Mouse (Mus musculus) kidney, postnatal 0 days (tissue): ENCODE measurements around the gene Clec2h. TPM values are rescaled to one million over a fixed set of nuclear protein-coding genes. Genes with fewer than 3 reads are reported as not detected.

ENCODE experiments used
- ATAC-seq: fragments of 200-750 bp; cut with Nextera tagmentation; replicated peaks from 2 replicates; pipeline ENCODE4 v1.8.0; 2017; ENCODE audit warnings: low read depth, moderate number of reproducible peaks, moderate TSS enrichment, moderate library complexity; ENCODE audit not compliant: low FRiP score
- DNase-seq: peaks from one replicate; pipeline ENCODE4 v3.0.0-alpha.2; 2016; ENCODE audit warnings: low spot score
- H3K27ac ChIP-seq: fragments of 300-500 bp; sonication (generic); 2 replicates; pipeline ENCODE4 v1.5.1; 2014; ENCODE audit warnings: mild to moderate bottlenecking
- H3K27me3 ChIP-seq: fragments of 300-500 bp; sonication (generic); 2 replicates; pipeline ENCODE4 v1.6.1; 2014; ENCODE audit warnings: low read length, mixed read lengths; ENCODE audit not compliant: insufficient read depth
- H3K36me3 ChIP-seq: fragments of 300-500 bp; sonication (generic); 2 replicates; pipeline ENCODE4 v1.6.1; 2014; ENCODE audit warnings: low read length, mixed read lengths; ENCODE audit not compliant: insufficient read depth
- H3K4me1 ChIP-seq: fragments of 300-500 bp; sonication (generic); replicated peaks from 2 replicates; pipeline ENCODE4 v1.6.1; 2014; ENCODE audit warnings: antibody characterized with exemption, low read length, mixed read lengths; ENCODE audit not compliant: insufficient read depth
- H3K4me2 ChIP-seq: fragments of 300-500 bp; sonication (generic); 2 replicates; pipeline ENCODE4 v1.6.1; 2014; ENCODE audit warnings: mild to moderate bottlenecking, low read length, moderate library complexity, mixed read lengths
- H3K4me3 ChIP-seq: fragments of 300-500 bp; sonication (generic); replicated peaks from 2 replicates; pipeline ENCODE4 v1.5.1; 2014; ENCODE audit warnings: low read depth, low read length
- H3K9ac ChIP-seq: fragments of 300-500 bp; sonication (generic); 2 replicates; pipeline ENCODE4 v1.6.1; 2014; ENCODE audit warnings: low read depth, low read length
- H3K9me3 ChIP-seq: fragments of 300-500 bp; sonication (generic); replicated peaks from 2 replicates; pipeline ENCODE4 v1.6.1; 2016; ENCODE audit warnings: low read length, inconsistent platforms, mixed read lengths
- CTCF ChIP-seq: IDR thresholded peaks from 2 replicates; pipeline ENCODE4 v1.5.1; 2016; ENCODE audit warnings: antibody characterized with exemption, low read depth, mild to moderate bottlenecking, moderate library complexity
- WGBS: fragments of 180-500 bp; shearing (Covaris S2); extraction: QIAGEN DNeasy Blood & Tissue Kit; methylation state at CpG from one replicate; pipeline ENCODE4 v1.1.7; 2014; 5-methylcytosine and 5-hydroxymethylcytosine counted together
- polyA plus RNA-seq: library from polyadenylated mRNA; unstranded; fragments of >200 nt; fragmentation: Nextera tagmentation; extraction: Ambion mirVana; gene quantifications from 2 replicates; pipeline ENCODE4 v1.2.1, GENCODE M21; 2015

The Clec2h gene
- polyA plus RNA-seq, 1 experiment from 2014 or later = 1.9 TPM

DNA sequence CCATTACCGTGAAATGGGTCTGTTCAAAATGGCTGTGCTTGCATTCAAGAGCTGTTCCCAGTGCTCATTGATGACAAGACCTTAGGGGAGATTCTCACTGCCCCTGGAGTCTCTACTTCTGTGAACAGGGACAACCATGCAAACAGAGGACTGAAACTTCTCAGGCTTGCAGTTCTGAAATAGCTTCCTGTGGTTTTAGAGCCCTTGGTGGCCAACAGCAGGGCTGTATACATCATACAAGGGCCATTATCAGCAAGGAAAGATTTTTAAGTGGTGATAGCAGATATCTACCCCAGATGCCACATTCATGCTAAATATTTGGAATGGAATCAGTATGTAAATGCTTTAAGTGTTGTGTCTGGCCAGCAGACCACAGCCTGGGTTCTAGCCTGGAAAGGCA lies 9.2 kb upstream of the Clec2h start:
- Histone ChIP-seq H3K9ac (no peak overlapping the region), H3K4me2 (no peak overlapping the region), H3K4me3 (no peak overlapping the region), H3K27ac (no peak overlapping the region), H3K27me3 (no peaks in the 10 kb centered on the region), H3K9me3 (no peaks in the 10 kb centered on the region), H3K4me1 (no peaks in the 10 kb centered on the region), H3K36me3 (no peaks in the 10 kb centered on the region)
- no peak for TF ChIP-seq CTCF
- 89% methylated on average over 1 of the region's 1 CpGs for WGBS
- ATAC-seq = no peak
- no peak for DNase-seq

DNA sequence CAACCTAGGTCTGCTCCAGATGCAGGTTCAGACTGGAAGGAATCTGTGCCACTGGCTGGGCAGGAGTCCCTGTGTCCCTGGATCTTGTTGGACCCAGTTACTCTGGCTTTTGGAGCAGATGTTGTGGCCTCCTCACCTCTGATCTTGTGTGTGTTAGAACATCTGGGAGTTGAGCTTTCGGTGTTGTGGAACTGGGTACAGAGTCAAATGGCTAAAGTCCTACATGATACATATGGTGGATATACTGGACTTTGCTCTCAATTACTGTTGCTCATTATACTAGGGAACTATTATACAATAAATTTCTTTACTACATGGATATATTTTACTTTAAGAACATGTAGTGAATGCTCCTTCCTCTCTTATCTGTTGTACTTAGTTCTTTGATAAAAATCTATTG lies 936 bp upstream of the Clec2h start:
- no peaks in the 10 kb centered on the region for H3K4me1 ChIP-seq
- H3K36me3 ChIP-seq = no peaks in the 10 kb centered on the region
- no peak for ATAC-seq
- no peak overlapping the region for H3K4me3 ChIP-seq
- no peaks in the 10 kb centered on the region for H3K9me3 ChIP-seq
- H3K4me2 ChIP-seq = no peak overlapping the region
- no peak for DNase-seq
- TF ChIP-seq CTCF = no peak
- 93% methylated on average over 1 of the region's 1 CpGs for WGBS
- H3K27ac ChIP-seq = no peak overlapping the region
- no peak overlapping the region for H3K9ac ChIP-seq
- H3K27me3 ChIP-seq = no peaks in the 10 kb centered on the region

DNA sequence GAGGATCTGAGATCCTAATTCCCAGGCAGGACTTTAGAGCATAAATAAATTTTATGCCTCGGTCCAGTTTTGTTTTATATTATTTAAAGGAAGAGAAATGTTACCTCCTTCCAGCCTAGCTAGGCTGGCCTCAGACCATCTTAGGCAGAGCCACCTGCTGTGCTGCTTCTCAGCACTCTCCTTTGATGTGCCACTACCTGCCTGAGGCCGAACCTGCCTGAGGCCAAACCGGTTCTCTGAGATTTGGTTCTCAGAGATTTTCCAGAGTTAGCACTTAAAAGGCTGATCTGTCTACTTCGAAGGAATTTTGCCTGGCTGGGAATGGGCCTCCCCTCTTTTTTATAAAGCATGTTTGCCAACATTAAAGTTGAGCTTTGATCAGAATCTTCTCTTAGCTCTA lies 7.8 kb downstream of the Clec2h start:
- no peak for DNase-seq
- H3K36me3 ChIP-seq = no peaks in the 10 kb centered on the region
- no peaks in the 10 kb centered on the region for H3K27me3 ChIP-seq
- TF ChIP-seq CTCF = no peak
- no peaks in the 10 kb centered on the region for H3K4me1 ChIP-seq
- ATAC-seq = no peak
- no peaks in the 10 kb centered on the region for H3K9me3 ChIP-seq
- H3K9ac ChIP-seq = no peak overlapping the region
- 55% methylated on average over 4 of the region's 4 CpGs for WGBS
- no peak overlapping the region for H3K4me3 ChIP-seq
- H3K27ac ChIP-seq = no peak overlapping the region
- H3K4me2 ChIP-seq = no peak overlapping the region

DNA sequence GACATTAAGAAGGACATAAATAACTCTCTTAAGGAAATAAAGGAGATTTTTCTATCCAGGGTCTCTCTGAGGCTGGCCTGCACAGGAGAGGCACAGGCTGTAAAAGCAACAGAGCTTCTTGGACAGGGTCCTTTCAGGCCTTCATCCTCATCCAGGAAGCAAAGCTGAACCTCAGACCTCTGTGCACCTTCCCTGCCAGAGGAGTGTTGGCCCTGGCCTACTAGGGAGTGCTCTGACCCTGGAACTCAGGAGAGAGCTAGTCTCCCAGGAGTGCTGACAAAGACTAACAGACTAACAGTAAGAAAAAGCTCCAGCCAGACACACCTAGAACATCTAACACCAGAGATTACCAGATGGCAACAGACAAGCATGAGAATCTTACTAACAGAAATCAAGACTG lies 17.4 kb downstream of the Clec2h start:
- DNase-seq (no peak), ATAC-seq (no peak)
- Histone ChIP-seq H3K4me1 (no peaks in the 10 kb centered on the region), H3K27me3 (no peaks in the 10 kb centered on the region), H3K9ac (no peak overlapping the region), H3K9me3 (no peaks in the 10 kb centered on the region), H3K36me3 (no peaks in the 10 kb centered on the region), H3K4me3 (no peak overlapping the region), H3K4me2 (no peak overlapping the region), H3K27ac (no peak overlapping the region)
- TF ChIP-seq CTCF = no peak

DNA sequence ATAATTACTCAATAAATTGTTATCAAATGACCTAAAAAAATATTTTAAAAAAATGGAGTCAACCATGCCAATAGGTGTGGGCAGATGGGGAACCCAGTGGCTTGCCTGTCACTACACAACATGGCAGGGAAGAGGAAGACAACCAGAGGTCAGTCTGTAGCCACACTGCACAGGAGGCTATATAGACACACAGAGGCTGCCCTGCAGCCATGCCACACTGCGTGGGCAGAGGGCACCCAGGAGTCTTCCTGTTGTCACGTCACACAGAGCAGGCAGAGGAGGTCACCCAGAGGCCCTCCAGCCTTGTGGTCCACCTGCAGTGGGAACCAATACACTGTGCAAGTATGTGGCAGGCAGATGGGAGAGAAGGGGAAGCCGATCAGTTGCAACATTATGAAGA lies 39.5 kb downstream of the Clec2h start:
- no peak for ATAC-seq
- no peak overlapping the region for H3K9ac ChIP-seq
- no peak for TF ChIP-seq CTCF

DNA sequence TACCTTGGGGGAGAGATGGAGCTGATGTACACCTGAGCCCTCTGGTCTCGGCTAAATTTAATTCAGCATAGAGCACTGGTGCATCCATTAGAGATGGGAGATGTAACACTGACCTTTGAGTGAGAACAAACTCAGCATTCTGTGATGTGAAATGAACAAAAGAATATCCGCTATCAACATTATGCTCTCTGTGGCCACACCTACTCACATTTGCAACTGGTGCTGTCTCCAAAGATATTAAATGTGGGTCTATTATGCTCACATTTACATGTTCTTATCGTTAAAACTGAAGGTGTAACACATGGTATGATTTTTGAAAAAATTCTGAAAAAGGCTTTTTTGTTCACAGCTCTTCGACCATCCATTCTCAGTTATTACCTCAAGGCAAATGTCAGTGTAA lies 60.8 kb downstream of the Clec2h start, which contains the start of gene Klrb1:
Gene Klrb1, minus strand, starts transcription at position 101 of the 400 bp plus-strand sequence.
- WGBS = 85% methylated on average over 4 of the region's 4 CpGs
- no peak within 1 kb of the TSS for H3K9ac ChIP-seq
- no peak for ATAC-seq

More for the DNA sequence above, 39.5 kb downstream of the Clec2h start:
- H3K36me3 ChIP-seq = no peaks in the 10 kb centered on the region
- no peak overlapping the region for H3K4me2 ChIP-seq
- H3K4me1 ChIP-seq = no peaks in the 10 kb centered on the region
- no peaks in the 10 kb centered on the region for H3K27me3 ChIP-seq
- H3K27ac ChIP-seq = no peak overlapping the region
- no peak overlapping the region for H3K4me3 ChIP-seq
- no peak for DNase-seq
- H3K9me3 ChIP-seq = no peaks in the 10 kb centered on the region
- WGBS = 83% methylated on average over 3 of the region's 3 CpGs

More for the DNA sequence above, 60.8 kb downstream of the Clec2h start, which contains the start of gene Klrb1:
- H3K4me1 ChIP-seq = no peaks in the 10 kb centered on the region
- no peak within 1 kb of the TSS for H3K4me2 ChIP-seq
- no peaks in the 10 kb centered on the region for H3K27me3 ChIP-seq
- H3K27ac ChIP-seq = no peak within 1 kb of the TSS
- H3K36me3 ChIP-seq = no peaks in the 10 kb centered on the region
- H3K9me3 ChIP-seq = no peaks in the 10 kb centered on the region
- TF ChIP-seq CTCF = no peak
- no peak for DNase-seq
- H3K4me3 ChIP-seq = no peak within 1 kb of the TSS

Other genes with a start within 250 kb of the Clec2h start
- 19.1 and 22.5 TPM in 2 replicates for gene Itfg2, start 237.5 kb upstream of the Clec2h start, polyA plus RNA-seq
- 286 and 317 TPM in 2 replicates for gene Fkbp4, start 223.7 kb upstream of the Clec2h start, polyA plus RNA-seq
- 0.25 and 0.79 TPM in 2 replicates for gene Pzp, start 135.7 kb upstream of the Clec2h start, polyA plus RNA-seq
- 0.71 and 0.84 TPM in 2 replicates for gene A2ml1, start 80.8 kb upstream of the Clec2h start, polyA plus RNA-seq
- 0.54 and 0.66 TPM in 2 replicates for gene Klrb1a, start 38.9 kb upstream of the Clec2h start, polyA plus RNA-seq
- gene Klrb1, start 60.7 kb downstream of the Clec2h start, polyA plus RNA-seq = not detected in 2 replicates
- gene Klrb1c, start 126.8 kb downstream of the Clec2h start, polyA plus RNA-seq = 0.16 and 0.17 TPM in 2 replicates
- not detected in 2 replicates for gene Gm44511, start 163.9 kb downstream of the Clec2h start, polyA plus RNA-seq
- gene Klrb1b, start 163.9 kb downstream of the Clec2h start, polyA plus RNA-seq = not detected in 2 replicates
- 0.12 TPM in 1 of 2 replicates, not detected in the other for gene Clec2i, start 225.2 kb downstream of the Clec2h start, polyA plus RNA-seq
- gene BC035044, start 228.7 kb downstream of the Clec2h start, polyA plus RNA-seq = 0.51 and 0.65 TPM in 2 replicates